Mouse (Mus musculus): ENCODE measurements around the gene BC034090.

DNA sequence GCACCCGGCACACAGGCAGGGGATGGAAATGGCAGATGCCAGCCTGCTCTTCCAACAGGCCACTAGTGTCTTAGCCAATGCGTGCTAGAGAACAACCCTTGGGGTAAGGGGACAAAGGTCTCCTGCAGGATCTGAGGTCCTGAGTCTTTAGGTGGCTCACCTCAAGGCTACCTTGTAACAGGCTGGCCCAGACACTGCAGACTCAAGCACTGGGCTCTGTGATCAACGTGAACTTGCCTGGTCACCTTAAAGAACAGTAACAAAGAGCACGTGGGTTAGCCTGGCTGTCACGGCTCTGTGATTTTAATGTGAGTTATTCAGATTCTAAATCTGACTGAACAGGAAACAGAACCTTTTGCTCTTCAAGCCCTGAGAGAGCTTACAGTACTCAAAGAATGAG lies 6.1 kb downstream of the BC034090 start:
- no peak for TF ChIP-seq POLR2A (IDR thresholded peaks at IDR 0.05; ENCODE audit: borderline replicate concordance, extremely low read depth, low read depth, low read length)
- no peak for TF ChIP-seq CTCF (IDR thresholded peaks at IDR 0.05; ENCODE audit: insufficient read depth, low read length)

All from lung, adult 2 months (tissue).